Mouse (Mus musculus): ENCODE measurements around the gene Capsl.

- TF ChIP-seq CTCF (conservative IDR thresholded peaks at IDR 0.05; ENCODE audit: low read length) (no peak), NANOG (IDR thresholded peaks at IDR 0.05; ENCODE audit: borderline replicate concordance, low read length) (no peak)
Measured at GRCm38 (mm10) chr15:9471053-9471685, 35.3 kb downstream of the Capsl start.

Data from E14TG2a.4 (cell line).